Mouse (Mus musculus) right cerebral cortex, adult 2 months (tissue): ENCODE measurements at regions not wholly inside any gene's neighbourhood (a gene's known extent, or its start where the extent isn't known, plus 50 kb on each side); places are given as distances from the start of the nearest gene placed in this dataset.

Source experiments
- DNase-seq, 2 experiments: peaks; one replicate each; pipeline ENCODE4 v3.0.0; 2021 to 2022; ENCODE audit warnings: low spot score in 2 of 2

GRCm38 (mm10) chr6:135433753-135434152 is 71.4 kb downstream of the Emp1 start:
- no peak for DNase-seq

GRCm38 (mm10) chr6:135436315-135436714 is 74.0 kb downstream of the Emp1 start:
- no peak for DNase-seq

GRCm38 (mm10) chr6:135438271-135438670 is 75.9 kb downstream of the Emp1 start:
- DNase-seq, result no peak

- peak; percentile 75 to 82 for DNase-seq
Measured at GRCm38 (mm10) chr6:135441126-135441871, 79.0 kb downstream of the Emp1 start.

GRCm38 (mm10) chr6:135444661-135445060 is 82.3 kb downstream of the Emp1 start:
- peak; percentile 91 to 92 for DNase-seq

- DNase-seq, result no peak
Measured at GRCm38 (mm10) chr6:135445070-135445469, 82.7 kb downstream of the Emp1 start.

- no peak for DNase-seq
Measured at GRCm38 (mm10) chr6:135447801-135448200, 85.5 kb downstream of the Emp1 start.

- DNase-seq, result no peak
Measured at GRCm38 (mm10) chr6:135449228-135449627, 86.9 kb downstream of the Emp1 start.

- DNase-seq, result no peak
Measured at GRCm38 (mm10) chr6:135450573-135450972, 88.2 kb downstream of the Emp1 start.

- DNase-seq, result no peak
Measured at GRCm38 (mm10) chr6:135451165-135451797, 88.9 kb downstream of the Emp1 start.

- DNase-seq, result no peak
Measured at GRCm38 (mm10) chr6:135453041-135453440, 90.7 kb downstream of the Emp1 start.

GRCm38 (mm10) chr6:135472495-135472894 is 110.2 kb downstream of the Emp1 start:
- DNase-seq, result no peak

GRCm38 (mm10) chr6:135473146-135473545 is 110.8 kb downstream of the Emp1 start:
- DNase-seq, result no peak

GRCm38 (mm10) chr6:135488795-135489194 is 126.5 kb downstream of the Emp1 start:
- no peak for DNase-seq

GRCm38 (mm10) chr6:135493983-135494382 is 131.6 kb downstream of the Emp1 start:
- no peak for DNase-seq

- no peak for DNase-seq
Measured at GRCm38 (mm10) chr6:135495841-135496240, 133.5 kb downstream of the Emp1 start.

GRCm38 (mm10) chr6:135498592-135498991 is 136.2 kb downstream of the Emp1 start:
- no peak for DNase-seq

- DNase-seq, result no peak
Measured at GRCm38 (mm10) chr6:135500381-135500780, 138.0 kb downstream of the Emp1 start.

GRCm38 (mm10) chr6:135501791-135502190 is 139.4 kb downstream of the Emp1 start:
- DNase-seq, result no peak

- DNase-seq, result no peak
Measured at GRCm38 (mm10) chr6:135502405-135502804, 140.1 kb downstream of the Emp1 start.

GRCm38 (mm10) chr6:135518710-135519437 is 156.5 kb downstream of the Emp1 start:
- DNase-seq, result no peak

GRCm38 (mm10) chr6:135519438-135519803 is 157.1 kb downstream of the Emp1 start:
- no peak for DNase-seq

GRCm38 (mm10) chr6:135520868-135521267 is 158.5 kb downstream of the Emp1 start:
- no peak for DNase-seq
